Mouse (Mus musculus): ENCODE results near the gene Tmem29. TPM values are rescaled to one million over a fixed set of nuclear protein-coding genes. Genes with fewer than 3 reads are reported as not detected.

Gene Tmem29
- polyA plus RNA-seq, 1 experiment from 2014 or later, result 51.6 TPM

Other genes with a start within 250 kb of the Tmem29 start
- 48.4 and 53.7 TPM in 2 replicates for gene Alas2, start 88.2 kb upstream of the Tmem29 start, polyA plus RNA-seq (2014; fragmentation: Nextera tagmentation; extraction: Ambion mirVana)
- gene Pfkfb1, start 129.1 kb upstream of the Tmem29 start, polyA plus RNA-seq (2014; fragmentation: Nextera tagmentation; extraction: Ambion mirVana), result 7.1 and 8.1 TPM in 2 replicates
- gene Apex2, start 130.7 kb upstream of the Tmem29 start, polyA plus RNA-seq (2014; fragmentation: Nextera tagmentation; extraction: Ambion mirVana), result 22.8 and 26.8 TPM in 2 replicates
- 39.5 and 50.4 TPM in 2 replicates for gene Tro, start 198.4 kb upstream of the Tmem29 start, polyA plus RNA-seq (2014; fragmentation: Nextera tagmentation; extraction: Ambion mirVana)